Mouse (Mus musculus): ENCODE measurements around the gene Vars. TPM values are rescaled to one million over a fixed set of nuclear protein-coding genes. Genes with fewer than 3 reads are reported as not detected.
"Not testable (repeated sequence)": the region's sequence is repeated elsewhere in the genome, so short reads cannot be mapped to it uniquely, and the experiment has no call there.

The Vars gene
- total and polyA plus RNA-seq, 3 experiments = 130 to 1,339 (median 289) TPM

- ATAC-seq (ENCODE audit: extremely low read depth, insufficient number of reproducible peaks, low FRiP score, poor library complexity, severe bottlenecking) (peak; percentile 73), DNase-seq (ENCODE audit: low spot score) (peak; percentile 84)
- peaks cover 66% of the 10 kb centered on the region for H3K36me3 ChIP-seq (replicated peaks)
- H3K4me3 ChIP-seq (ENCODE audit: low read depth, low read length) = peak within 1 kb of the TSS; percentile 92
- peaks cover 43% of the 10 kb centered on the region for H3K4me1 ChIP-seq (ENCODE audit: insufficient read depth, low read depth, low read length)
- no peaks in the 10 kb centered on the region for H3K27me3 ChIP-seq (ENCODE audit: insufficient read depth, low read length)
- no peak for TF ChIP-seq GATA2 (IDR thresholded peaks at IDR 0.05; ENCODE audit: borderline replicate concordance, low read depth, low read length)
- peaks cover 14% of the 10 kb centered on the region for H3K9me3 ChIP-seq (replicated peaks)
Measured at GRCm38 (mm10) chr17:34981690-34982180, 19.1 kb upstream of the Vars start, which contains the start of gene Lsm2. Lsm2 (plus strand) TSS chr17:34981862.

- DNase-seq (ENCODE audit: low spot score) (no peak), ATAC-seq (ENCODE audit: extremely low read depth, insufficient number of reproducible peaks, low FRiP score, poor library complexity, severe bottlenecking) (no peak)
- TF ChIP-seq TAL1 (conservative IDR thresholded peaks at IDR 0.05; ENCODE audit: low read depth, low read length) (no peak), GATA2 (IDR thresholded peaks at IDR 0.05; ENCODE audit: borderline replicate concordance, low read depth, low read length) (no peak)
- Histone ChIP-seq H3K4me3 (ENCODE audit: low read depth, low read length) (peak overlapping the region; percentile 92), H3K27me3 (ENCODE audit: insufficient read depth, low read length) (no peaks in the 10 kb centered on the region), H3K9me3 (replicated peaks) (peaks cover 10% of the 10 kb centered on the region), H3K36me3 (replicated peaks) (peaks cover 63% of the 10 kb centered on the region), H3K4me1 (ENCODE audit: insufficient read depth, low read depth, low read length) (peaks cover 43% of the 10 kb centered on the region)
Measured at GRCm38 (mm10) chr17:34982328-34982727, 18.5 kb upstream of the Vars start.

- TF ChIP-seq POLR2AphosphoS5 (IDR thresholded peaks at IDR 0.05; ENCODE audit: insufficient replicate concordance, low read depth, low read length) (no peak), GATA2 (IDR thresholded peaks at IDR 0.05; ENCODE audit: borderline replicate concordance, low read depth, low read length) (no peak), TAL1 (conservative IDR thresholded peaks at IDR 0.05; ENCODE audit: low read depth, low read length) (no peak), CTCF (IDR thresholded peaks at IDR 0.05; ENCODE audit: low read depth, low read length) (no peak)
- DNase-seq (ENCODE audit: low spot score) (no peak), ATAC-seq (ENCODE audit: extremely low read depth, insufficient number of reproducible peaks, low FRiP score, poor library complexity, severe bottlenecking) (no peak)
- Histone ChIP-seq H3K4me3 (ENCODE audit: low read depth, low read length) (no peak overlapping the region), H3K36me3 (replicated peaks) (peaks cover 58% of the 10 kb centered on the region), H3K9me3 (replicated peaks) (no peaks in the 10 kb centered on the region), H3K4me1 (ENCODE audit: insufficient read depth, low read depth, low read length) (peaks cover 43% of the 10 kb centered on the region), H3K27me3 (ENCODE audit: insufficient read depth, low read length) (no peaks in the 10 kb centered on the region)
Measured at GRCm38 (mm10) chr17:34984218-34984617, 16.6 kb upstream of the Vars start.

GRCm38 (mm10) chr17:34994751-34995150 lies 6.0 kb upstream of the Vars start:
- H3K27me3 ChIP-seq (ENCODE audit: insufficient read depth, low read length) = no peaks in the 10 kb centered on the region
- H3K9me3 ChIP-seq (replicated peaks) = peaks cover 28% of the 10 kb centered on the region
- TF ChIP-seq CTCF (IDR thresholded peaks at IDR 0.05; ENCODE audit: low read depth, low read length) (no peak), GATA2 (IDR thresholded peaks at IDR 0.05; ENCODE audit: borderline replicate concordance, low read depth, low read length) (no peak), GATA1 (IDR thresholded peaks at IDR 0.05; ENCODE audit: borderline replicate concordance, low read length) (no peak), POLR2AphosphoS5 (IDR thresholded peaks at IDR 0.05; ENCODE audit: insufficient replicate concordance, low read depth, low read length) (no peak), TAL1 (conservative IDR thresholded peaks at IDR 0.05; ENCODE audit: low read depth, low read length) (no peak)
- peaks cover 26% of the 10 kb centered on the region for H3K4me1 ChIP-seq (ENCODE audit: insufficient read depth, low read depth, low read length)
- ATAC-seq (ENCODE audit: extremely low read depth, insufficient number of reproducible peaks, low FRiP score, poor library complexity, severe bottlenecking) (no peak), DNase-seq (ENCODE audit: low spot score) (no peak)
- H3K4me3 ChIP-seq (ENCODE audit: low read depth, low read length) = no peak overlapping the region
- peaks cover 76% of the 10 kb centered on the region for H3K36me3 ChIP-seq (replicated peaks)

- peaks cover 32% of the 10 kb centered on the region for H3K9me3 ChIP-seq (replicated peaks)
- not testable (repeated sequence) for ATAC-seq (ENCODE audit: extremely low read depth, insufficient number of reproducible peaks, low FRiP score, poor library complexity, severe bottlenecking); H3K4me3 ChIP-seq (ENCODE audit: low read depth, low read length); DNase-seq (ENCODE audit: low spot score); H3K27me3 ChIP-seq (ENCODE audit: insufficient read depth, low read length)
- peaks cover 31% of the 10 kb centered on the region for H3K4me1 ChIP-seq (ENCODE audit: insufficient read depth, low read depth, low read length)
- peaks cover 77% of the 10 kb centered on the region for H3K36me3 ChIP-seq (replicated peaks)
Measured at GRCm38 (mm10) chr17:34995192-34995591, 5.6 kb upstream of the Vars start.

GRCm38 (mm10) chr17:34995927-34996326 lies 4.9 kb upstream of the Vars start:
- H3K9me3 ChIP-seq (replicated peaks) = peaks cover 32% of the 10 kb centered on the region
- not testable (repeated sequence) for DNase-seq (ENCODE audit: low spot score); H3K4me3 ChIP-seq (ENCODE audit: low read depth, low read length); H3K27me3 ChIP-seq (ENCODE audit: insufficient read depth, low read length); ATAC-seq (ENCODE audit: extremely low read depth, insufficient number of reproducible peaks, low FRiP score, poor library complexity, severe bottlenecking)
- peaks cover 35% of the 10 kb centered on the region for H3K4me1 ChIP-seq (ENCODE audit: insufficient read depth, low read depth, low read length)
- peaks cover 70% of the 10 kb centered on the region for H3K36me3 ChIP-seq (replicated peaks)

GRCm38 (mm10) chr17:34996411-34997141 lies 4.2 kb upstream of the Vars start:
- ATAC-seq (ENCODE audit: extremely low read depth, insufficient number of reproducible peaks, low FRiP score, poor library complexity, severe bottlenecking) (no peak), DNase-seq (ENCODE audit: low spot score) (no peak)
- Histone ChIP-seq H3K4me1 (ENCODE audit: insufficient read depth, low read depth, low read length) (peaks cover 41% of the 10 kb centered on the region), H3K9me3 (replicated peaks) (peaks cover 32% of the 10 kb centered on the region), H3K4me3 (ENCODE audit: low read depth, low read length) (peak overlapping the region; percentile 39; the same call in 1 of the 2 replicates), H3K27me3 (ENCODE audit: insufficient read depth, low read length) (no peaks in the 10 kb centered on the region), H3K36me3 (replicated peaks) (peaks cover 63% of the 10 kb centered on the region)
- no peak for TF ChIP-seq CTCF (IDR thresholded peaks at IDR 0.05; ENCODE audit: low read depth, low read length)
- no peak for TF ChIP-seq GATA2 (IDR thresholded peaks at IDR 0.05; ENCODE audit: borderline replicate concordance, low read depth, low read length)
